Comparison of ENCODE assay signal across 7 mouse cellular contexts in genomic region chr16:24489516-24490285, GRCm38 (mm10).
A peak's percentile ranks its signal among the peaks of the same experiment; 100 is the strongest.
DNase-seq lines count a peak whose midpoint lies in the region; ATAC-seq and TF ChIP-seq lines count a peak whose summit lies in the region.

No protein-coding gene starts in this region.

- no peak overlapping the region for H3K9ac ChIP-seq in heart, embryonic 15.5 days
- H3K9ac ChIP-seq in lung, embryonic 16.5 days (ENCODE audit: low read length): 0 out of 2 replicates have a peak overlapping the region, but pooled peaks have one; percentile 8
- H3K9ac ChIP-seq in heart, embryonic 16.5 days (ENCODE audit: low read length): peak overlapping the region; percentile 52; the same call in 1 of the 2 replicates

- intact Hi-C loops in heart, postnatal 36 days (cut with DNase I): loop anchor here (2.0 to 10.0 kb wide), 3 partner anchors 95 to 573 kb away; partner anchors contain the start of genes Bcl6, Gm37419 and Lpp

- no peak overlapping the region for H3K4me2 ChIP-seq in heart, embryonic 15.5 days
- H3K4me2 ChIP-seq in lung, embryonic 16.5 days (ENCODE audit: low read depth, low read length): no peak overlapping the region
- no peak overlapping the region for H3K4me2 ChIP-seq in heart, embryonic 16.5 days (ENCODE audit: low read depth, low read length)

- peaks cover 66% of the 10 kb centered on the region for H3K4me1 ChIP-seq in heart, embryonic 15.5 days (replicated peaks)
- peaks cover 61% of the 10 kb centered on the region for H3K4me1 ChIP-seq in lung, embryonic 16.5 days (replicated peaks; ENCODE audit: control insufficient read depth, insufficient read depth, low read length)
- peaks cover 28% of the 10 kb centered on the region for H3K4me1 ChIP-seq in lung, adult 2 months (ENCODE audit: control insufficient read depth, insufficient read depth, low read length)
- peaks cover 67% of the 10 kb centered on the region for H3K4me1 ChIP-seq in heart, embryonic 16.5 days (ENCODE audit: control insufficient read depth, insufficient read depth, low read length)

- H3K4me3 ChIP-seq in heart, embryonic 15.5 days: no peak overlapping the region
- no peak overlapping the region for H3K4me3 ChIP-seq in lung, embryonic 16.5 days (ENCODE audit: low read length)
- H3K4me3 ChIP-seq in lung, adult 2 months (replicated peaks; ENCODE audit: extremely low read depth, low read depth, low read length): no peak overlapping the region
- no peak overlapping the region for H3K4me3 ChIP-seq in heart, embryonic 16.5 days (ENCODE audit: low read length)

- no peaks in the 10 kb centered on the region for H3K36me3 ChIP-seq in heart, embryonic 15.5 days
- no peaks in the 10 kb centered on the region for H3K36me3 ChIP-seq in lung, embryonic 16.5 days (ENCODE audit: control insufficient read depth, insufficient read depth, low read length)
- no peaks in the 10 kb centered on the region for H3K36me3 ChIP-seq in heart, embryonic 16.5 days (ENCODE audit: control insufficient read depth, insufficient read depth)

- no peak for DNase-seq in heart, postnatal 36 days
- no peak for DNase-seq in lung, adult 2 months
- DNase-seq in thymus, postnatal 10 days (ENCODE audit: low spot score in 2 of 2): no peak
- no peak for DNase-seq in retina, postnatal 1 day

- no peaks in the 10 kb centered on the region; the same call in 1 of the 2 replicates for H3K9me3 ChIP-seq in heart, embryonic 15.5 days (replicated peaks)
- no peaks in the 10 kb centered on the region for H3K9me3 ChIP-seq in lung, embryonic 16.5 days (ENCODE audit: control insufficient read depth, low read length)
- H3K9me3 ChIP-seq in heart, embryonic 16.5 days (replicated peaks; ENCODE audit: control insufficient read depth, low read length): no peaks in the 10 kb centered on the region

- 83% methylated on average over 8 of the region's 8 CpGs for WGBS in heart, embryonic 15.5 days
- WGBS in lung, embryonic 16.5 days: 69% methylated on average over 8 of the region's 8 CpGs
- WGBS in lung, adult 2 months: 55% methylated on average over 8 of the region's 8 CpGs
- WGBS in heart, embryonic 16.5 days: 72% methylated on average over 8 of the region's 8 CpGs

- no peak for TF ChIP-seq CTCF in lung, adult 2 months (IDR thresholded peaks at IDR 0.05; ENCODE audit: insufficient read depth, low read length)

- TF ChIP-seq POLR2A in lung, adult 2 months (IDR thresholded peaks at IDR 0.05; ENCODE audit: borderline replicate concordance, extremely low read depth, low read depth, low read length): no peak

- ATAC-seq in heart, embryonic 15.5 days (replicated peaks; ENCODE audit: insufficient number of reproducible peaks, insufficient read depth, low FRiP score, low read depth): no peak
- ATAC-seq in lung, embryonic 16.5 days (ENCODE audit: low read depth): no peak
- no peak for ATAC-seq in heart, embryonic 16.5 days (replicated peaks; ENCODE audit: extremely low read depth, insufficient read depth, low FRiP score)

- H3K27ac ChIP-seq in heart, embryonic 15.5 days: peak overlapping the region; percentile 82
- peak overlapping the region; percentile 93 for H3K27ac ChIP-seq in lung, embryonic 16.5 days (ENCODE audit: low read length)
- peak overlapping the region; percentile 85 for H3K27ac ChIP-seq in heart, embryonic 16.5 days (ENCODE audit: low read length)

- no peaks in the 10 kb centered on the region for H3K27me3 ChIP-seq in heart, embryonic 15.5 days
- H3K27me3 ChIP-seq in lung, embryonic 16.5 days (ENCODE audit: control insufficient read depth, insufficient read depth, low read depth, low read length): no peaks in the 10 kb centered on the region
- H3K27me3 ChIP-seq in heart, embryonic 16.5 days (ENCODE audit: control insufficient read depth, insufficient read depth, low read length): no peaks in the 10 kb centered on the region
